Mouse (Mus musculus): ENCODE measurements around the gene Mecom.
"Not testable (repeated sequence)": the region's sequence is repeated elsewhere in the genome, so short reads cannot be mapped to it uniquely, and the experiment has no call there.

Mecom gene

DNA sequence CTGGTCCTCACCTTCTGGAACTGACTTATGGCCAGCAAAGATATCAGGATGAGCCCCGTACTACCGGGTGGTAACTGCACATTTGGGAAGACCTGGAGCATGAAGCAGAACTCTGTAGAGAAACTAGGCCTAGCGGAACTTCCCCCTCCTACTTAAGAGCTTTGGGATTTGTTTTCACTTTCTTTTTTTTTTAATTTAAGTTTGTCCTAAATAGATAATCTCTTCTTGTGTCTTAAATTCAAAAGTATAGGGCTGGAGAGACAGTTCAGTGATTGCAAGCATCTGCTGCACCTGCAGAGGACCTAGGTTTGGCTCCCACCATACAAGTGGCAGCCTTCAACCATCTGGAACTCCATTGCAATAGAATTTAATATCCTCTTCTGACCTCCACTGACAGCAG, at the start of gene Mecom:
Gene Mecom (minus strand): TSS at position 101 of the 400 bp plus-strand sequence.
- no peak for DNase-seq

DNA sequence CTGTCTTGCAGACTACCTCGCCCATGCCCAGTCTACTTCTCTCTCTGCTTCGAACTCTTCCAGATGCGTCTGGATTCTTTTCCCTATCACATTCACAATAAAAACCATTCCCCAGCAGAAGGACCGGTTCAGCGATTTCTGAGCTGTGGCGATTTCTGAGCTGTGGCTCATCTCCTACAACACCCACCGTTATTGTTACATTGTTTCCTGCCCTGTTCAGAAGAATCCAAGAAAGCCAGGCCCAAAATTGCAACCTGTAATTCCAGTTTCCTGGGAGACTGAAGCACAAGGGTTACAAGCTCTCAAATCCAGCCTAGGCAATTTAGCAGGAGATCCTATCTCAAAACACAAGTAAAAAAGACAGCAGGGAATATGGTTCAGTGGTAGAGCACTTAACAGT, 49.5 kb upstream of the Mecom start:
- no peak for DNase-seq

DNA sequence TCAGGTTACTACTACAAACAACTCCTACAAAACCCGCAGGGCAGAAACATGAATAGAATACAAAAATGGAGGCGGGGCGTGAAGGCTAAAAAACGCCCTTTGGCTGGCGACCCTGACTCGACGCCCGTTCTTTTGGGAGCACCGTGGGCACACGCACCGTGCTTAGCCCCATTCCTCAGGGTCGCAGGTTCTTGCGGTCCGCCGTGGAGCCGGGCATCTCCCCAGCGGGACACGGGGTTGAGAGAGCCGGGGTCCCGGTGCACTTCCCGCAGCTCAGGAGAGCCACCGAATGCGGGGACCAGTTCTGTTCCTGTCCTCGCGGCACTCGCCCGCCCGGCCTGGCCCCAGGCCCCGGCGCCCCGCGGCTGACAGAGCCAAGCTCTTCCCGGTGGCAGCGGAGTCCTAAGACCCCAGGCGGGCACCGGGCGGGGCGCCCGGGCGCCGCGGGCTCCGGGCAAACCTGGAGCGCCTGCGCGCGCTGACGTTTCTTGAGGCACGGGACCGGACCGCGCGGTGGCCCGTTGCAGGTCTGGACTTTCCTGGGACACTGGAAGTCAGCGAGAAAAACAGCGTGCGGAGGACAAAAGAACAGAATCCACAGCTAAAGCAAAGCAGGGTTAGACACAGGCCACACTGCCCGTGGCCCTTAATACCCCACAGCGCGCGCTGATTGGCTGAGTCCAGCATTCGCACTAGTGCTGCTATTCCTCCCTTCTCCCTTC, 47.5 kb upstream of the Mecom start:
- DNase-seq, result peak; percentile 50

GRCm38 (mm10) chr3:30593719-30594485, 46.1 kb upstream of the Mecom start:
- no peak for DNase-seq

DNA sequence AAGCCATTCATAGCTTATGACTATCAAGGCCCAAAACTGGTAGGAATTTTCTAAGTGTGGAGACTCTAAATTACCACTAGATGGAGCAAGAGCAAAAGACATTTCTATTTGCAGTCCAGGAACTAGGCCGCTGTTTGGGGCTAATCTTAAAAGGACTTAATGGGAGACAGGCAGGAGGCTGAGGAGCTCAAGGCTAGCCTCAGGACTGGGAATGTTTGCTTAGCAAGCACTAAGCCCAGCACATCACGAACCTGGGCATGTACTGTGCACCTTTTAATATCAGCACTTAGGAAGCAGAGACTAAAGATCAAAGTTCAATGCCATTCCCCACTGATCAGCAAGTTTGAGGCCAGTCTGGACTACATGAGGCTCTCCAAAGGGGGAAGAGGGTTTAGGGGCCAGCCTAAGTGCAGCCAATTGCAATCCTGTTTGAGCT, 44.6 kb upstream of the Mecom start:
- DNase-seq, result no peak

DNA sequence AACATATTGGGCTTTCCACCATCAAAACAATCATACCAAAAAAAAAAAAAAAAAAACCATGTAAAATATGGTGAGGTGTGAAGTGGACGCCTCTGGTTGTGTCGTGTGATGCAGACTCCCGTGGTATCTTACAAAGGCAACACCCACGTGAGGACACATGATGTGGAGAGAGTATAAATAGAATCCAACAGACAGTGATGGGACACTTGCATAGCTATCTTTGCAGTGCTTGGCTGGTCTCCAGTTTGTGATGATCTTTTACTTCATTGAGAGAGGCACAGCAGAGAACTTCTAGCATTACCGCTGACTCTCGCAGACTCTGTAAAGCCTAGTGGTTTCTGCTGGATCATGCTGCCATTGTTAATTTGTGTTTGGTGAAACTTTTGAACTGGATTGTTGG, 41.1 kb upstream of the Mecom start:
- DNase-seq, result no peak

DNA sequence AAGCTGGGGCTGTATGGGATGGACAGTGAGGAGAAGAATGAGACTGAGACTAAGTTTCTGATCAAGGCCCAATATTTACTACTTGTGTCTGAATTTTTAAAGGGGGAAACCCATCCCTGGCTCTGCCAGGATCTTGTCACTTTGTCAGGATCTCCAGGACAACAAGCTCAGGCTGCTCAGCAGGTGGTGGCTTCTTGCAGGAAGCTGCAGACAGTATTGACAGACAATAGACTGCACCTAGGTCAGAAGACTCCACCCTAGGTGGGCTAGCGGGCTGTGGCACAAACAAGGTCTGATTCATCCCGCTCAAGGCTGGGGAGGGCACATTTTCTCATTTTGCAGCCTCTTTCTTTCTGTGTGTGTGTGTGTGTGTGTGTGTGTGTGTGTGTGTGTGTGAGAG, 25.7 kb upstream of the Mecom start:
- DNase-seq, result no peak

- DNase-seq, result not testable (repeated sequence)
These were observed 18.5 kb upstream of the Mecom start for GRCm38 (mm10) chr3:30566333-30566732.

- DNase-seq, result no peak
These were observed 13.0 kb upstream of the Mecom start for GRCm38 (mm10) chr3:30560677-30561314.

- no peak for DNase-seq
These were observed 5.9 kb upstream of the Mecom start for GRCm38 (mm10) chr3:30553741-30554140.

GRCm38 (mm10) chr3:30550218-30550617, 2.4 kb upstream of the Mecom start:
- DNase-seq, result no peak

DNA sequence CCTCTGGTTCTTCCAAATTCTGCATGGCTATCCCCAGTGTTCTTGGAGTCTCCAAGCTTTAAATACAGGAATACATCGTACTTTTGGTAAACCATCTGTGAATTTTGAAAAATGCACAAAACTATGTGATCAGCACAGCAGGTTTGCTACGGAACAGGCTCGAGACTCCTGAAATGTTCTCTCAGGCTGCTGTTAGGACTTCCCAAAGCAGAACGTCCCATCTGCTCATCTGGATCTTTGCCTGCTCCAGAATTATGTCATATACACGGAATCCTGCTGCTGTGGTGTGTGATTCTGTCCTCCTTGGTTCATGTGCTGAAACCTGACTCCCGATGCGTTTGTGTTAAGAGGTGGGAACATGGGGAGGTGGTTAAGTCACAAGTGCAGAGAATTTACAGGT, 1.1 kb upstream of the Mecom start:
- no peak for DNase-seq

GRCm38 (mm10) chr3:30546831-30547369, 908 bp downstream of the Mecom start:
- peak; percentile 43 for DNase-seq

DNA sequence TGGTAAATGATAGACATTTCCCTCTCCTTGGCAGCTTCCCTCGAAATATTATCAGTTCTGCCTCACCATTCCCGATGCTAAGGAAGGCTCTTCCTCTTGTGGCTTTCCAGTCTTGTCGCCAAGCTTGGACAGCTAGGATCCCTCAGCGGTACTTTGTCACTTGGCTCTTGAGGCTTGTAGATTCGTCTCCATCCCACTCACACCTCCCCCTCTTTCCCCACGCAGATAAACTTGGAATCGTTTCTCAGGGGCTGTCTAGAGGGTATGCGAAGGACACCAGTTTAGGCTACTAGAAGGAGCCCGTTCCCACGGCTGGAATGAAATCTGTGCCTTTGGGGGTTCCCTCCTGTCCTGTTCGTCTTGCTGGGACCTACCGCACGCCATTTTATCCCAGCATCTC, 1.4 kb downstream of the Mecom start:
- no peak for DNase-seq

DNA sequence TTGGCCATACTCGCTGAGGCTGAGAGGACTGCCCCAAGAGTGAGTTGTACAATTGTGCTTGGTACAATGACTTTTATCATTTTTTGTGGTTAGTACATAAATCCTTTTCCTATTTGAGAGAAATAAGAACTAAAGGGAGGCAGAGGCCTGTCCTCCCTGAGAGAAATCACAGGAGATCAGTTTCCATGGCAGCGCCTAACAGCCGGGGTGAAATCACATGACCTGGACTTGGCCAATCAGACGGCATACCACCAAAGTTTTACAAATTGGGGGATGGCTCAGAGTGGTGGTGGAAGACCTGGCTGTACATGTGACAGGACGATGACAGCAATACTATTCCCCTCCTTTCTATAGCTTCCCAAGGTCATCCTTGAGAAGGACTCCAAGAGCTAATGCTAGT, 2.6 kb downstream of the Mecom start:
- DNase-seq, result no peak

- DNase-seq, result no peak
These were observed 3.5 kb downstream of the Mecom start for GRCm38 (mm10) chr3:30544305-30544704.

GRCm38 (mm10) chr3:30535821-30536220, 12.0 kb downstream of the Mecom start:
- DNase-seq, result no peak

DNA sequence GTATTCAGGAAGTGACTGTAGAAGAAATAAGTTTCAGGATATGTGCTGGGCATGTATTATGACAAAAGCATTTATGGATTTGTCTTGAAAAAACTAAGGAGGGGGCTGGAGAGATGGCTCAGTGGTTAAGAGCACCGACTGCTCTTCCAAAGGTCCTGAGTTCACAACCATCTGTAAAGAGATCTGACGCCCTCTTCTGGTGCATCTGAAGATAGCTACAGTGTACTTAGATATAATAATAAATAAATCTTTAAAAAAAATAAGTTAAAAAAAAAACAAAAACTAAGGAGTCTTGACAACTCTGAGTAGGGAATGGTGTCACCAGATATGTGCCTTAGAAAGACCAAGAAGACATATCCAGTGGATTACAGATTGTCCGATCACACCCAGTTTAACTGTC, 27.1 kb downstream of the Mecom start:
- not testable (repeated sequence) for DNase-seq

GRCm38 (mm10) chr3:30519425-30519824, 28.4 kb downstream of the Mecom start:
- DNase-seq, result no peak

GRCm38 (mm10) chr3:30515795-30516170, 32.0 kb downstream of the Mecom start:
- no peak for DNase-seq

- DNase-seq, result peak; percentile 38
These were observed 32.7 kb downstream of the Mecom start for GRCm38 (mm10) chr3:30514901-30515794.

DNA sequence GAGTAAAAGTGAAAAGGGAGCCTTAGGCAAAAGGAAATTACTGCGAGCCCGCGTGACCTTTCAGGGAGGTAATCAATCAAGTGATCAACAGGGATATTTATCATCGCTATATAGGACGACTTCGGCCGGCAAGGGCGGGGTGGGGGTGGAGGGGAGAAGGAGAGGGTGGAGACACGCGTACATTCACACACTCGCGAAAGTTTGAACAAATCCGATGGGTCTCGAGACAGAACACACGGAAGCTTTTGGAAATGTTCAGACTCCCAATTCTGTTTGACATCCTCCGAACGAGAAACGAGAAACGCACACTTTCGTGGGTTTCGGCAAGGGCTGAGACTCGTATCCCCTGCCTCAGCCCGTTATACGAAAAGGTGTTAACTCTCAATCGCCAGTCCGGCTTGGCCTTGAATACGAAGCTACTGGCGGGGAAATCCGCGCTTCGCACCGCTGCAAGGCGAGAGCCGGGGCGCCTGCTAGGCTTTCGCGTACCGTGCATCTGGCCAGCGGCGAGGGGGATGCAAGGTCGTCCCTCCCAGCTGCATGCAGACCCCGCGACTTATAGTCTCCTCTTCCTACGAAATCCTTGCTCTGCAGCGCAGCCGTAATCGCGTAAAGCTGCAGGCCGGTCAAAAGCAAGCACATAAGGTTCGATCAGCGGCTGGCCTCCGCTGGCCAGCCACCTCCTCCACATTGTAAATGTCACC, 33.6 kb downstream of the Mecom start:
- DNase-seq, result no peak

All from right cerebral cortex, postnatal 4 days (tissue).